Mouse (Mus musculus) erythroblast, embryonic 14.5 days (primary cell): Measurements from ENCODE around the gene Cemip2.

Experiments used
- GATA1 ChIP-seq: IDR thresholded peaks from 2 replicates; pipeline ENCODE4 v1.6.1; 2012; ENCODE audit warnings: low read length, inconsistent platforms, mixed read lengths
- TAL1 ChIP-seq: IDR thresholded peaks from 3 replicates; pipeline ENCODE4 v1.6.1; 2012; ENCODE audit warnings: low read length, inconsistent platforms, mixed read lengths

GRCm38 (mm10) chr19:21780663-21781062 lies 2.5 kb downstream of the Cemip2 start:
- no peak for TF ChIP-seq GATA1
- no peak for TF ChIP-seq TAL1
